Mouse (Mus musculus) stomach, embryonic 14.5 days (tissue): Measurements from ENCODE around the gene Scn3b. TPM values are rescaled to one million over a fixed set of nuclear protein-coding genes. Genes with fewer than 3 reads are reported as not detected.

Experiments
- ATAC-seq: fragments of 200-750 bp; cut with Nextera tagmentation; 2 replicates; pipeline ENCODE4 v1.8.0; 2017; ENCODE audit warnings: low read depth, moderate TSS enrichment; ENCODE audit not compliant: insufficient number of reproducible peaks, insufficient read depth, low FRiP score
- H3K27ac ChIP-seq: fragments of 300-500 bp; sonication (generic); 2 replicates; pipeline ENCODE4 v1.5.1; 2014; ENCODE audit warnings: mild to moderate bottlenecking, low read length, moderate library complexity, mixed read lengths
- H3K27me3 ChIP-seq: fragments of 300-500 bp; sonication (generic); 2 replicates; pipeline ENCODE4 v1.6.1; 2014; ENCODE audit warnings: low read length, control low read depth, mixed read lengths; ENCODE audit not compliant: control insufficient read depth, insufficient read depth
- H3K36me3 ChIP-seq: fragments of 300-500 bp; sonication (generic); 2 replicates; pipeline ENCODE4 v1.6.1; 2014; ENCODE audit warnings: mild to moderate bottlenecking, control low read depth, low read length, moderate library complexity, mixed read lengths; ENCODE audit not compliant: control insufficient read depth, insufficient read depth
- H3K4me1 ChIP-seq: fragments of 300-500 bp; sonication (generic); 2 replicates; pipeline ENCODE4 v1.6.1; 2014; ENCODE audit warnings: low read length, control low read depth, mixed read lengths; ENCODE audit not compliant: control insufficient read depth, insufficient read depth
- H3K4me2 ChIP-seq: fragments of 300-500 bp; sonication (generic); replicated peaks from 2 replicates; pipeline ENCODE4 v1.6.1; 2014; ENCODE audit warnings: low read depth, low read length, control low read depth
- H3K4me3 ChIP-seq: fragments of 300-500 bp; sonication (generic); 2 replicates; pipeline ENCODE4 v1.5.1; 2014; ENCODE audit warnings: low read depth, low read length, control low read depth
- H3K9ac ChIP-seq: fragments of 300-500 bp; sonication (generic); replicated peaks from 2 replicates; pipeline ENCODE4 v1.6.1; 2014; ENCODE audit warnings: low read depth, mild to moderate bottlenecking, control low read depth, low read length, moderate library complexity, mixed read lengths
- H3K9me3 ChIP-seq: fragments of 300-500 bp; sonication (generic); 2 replicates; pipeline ENCODE4 v1.6.1; 2016; ENCODE audit warnings: low read depth, low read length, control low read depth; ENCODE audit not compliant: control insufficient read depth
- WGBS: fragments of 180-500 bp; shearing (Covaris S2); extraction: QIAGEN DNeasy Blood & Tissue Kit; methylation state at CpG from one replicate; pipeline ENCODE4 v1.1.7; 2014; 5-methylcytosine and 5-hydroxymethylcytosine counted together
- polyA plus RNA-seq: library from polyadenylated mRNA; unstranded; fragments of >200 nt; fragmentation: Nextera tagmentation; extraction: Ambion mirVana; gene quantifications from 2 replicates; pipeline ENCODE4 v1.2.1, GENCODE M21; 2014

Gene Scn3b
- polyA plus RNA-seq, 1 experiment from 2014 or later = 7.9 TPM

GRCm38 (mm10) chr9:40339578-40339977 lies 70.6 kb downstream of the Scn3b start:
- no peak overlapping the region for H3K27ac ChIP-seq
- H3K9ac ChIP-seq = no peak overlapping the region
- no peaks in the 10 kb centered on the region for H3K4me1 ChIP-seq
- 51% methylated on average over 9 of the region's 9 CpGs for WGBS
- H3K27me3 ChIP-seq = no peaks in the 10 kb centered on the region
- H3K4me3 ChIP-seq = no peak overlapping the region
- ATAC-seq = no peak
- no peaks in the 10 kb centered on the region for H3K36me3 ChIP-seq
- H3K4me2 ChIP-seq = no peak overlapping the region
- no peaks in the 10 kb centered on the region for H3K9me3 ChIP-seq

Other genes starting within 250 kb of the Scn3b start
- gene Olfr981, start 247.8 kb upstream of the Scn3b start, polyA plus RNA-seq = not detected in 2 replicates
- not detected in 2 replicates for gene Olfr982, start 195.4 kb upstream of the Scn3b start, polyA plus RNA-seq
- gene Olfr983, start 175.6 kb upstream of the Scn3b start, polyA plus RNA-seq = not detected in 2 replicates
- gene Olfr984, start 155.0 kb upstream of the Scn3b start, polyA plus RNA-seq = not detected in 2 replicates
- gene Olfr985, start 139.0 kb upstream of the Scn3b start, polyA plus RNA-seq = not detected in 2 replicates
- not detected in 2 replicates for gene Tmem225, start 121.1 kb upstream of the Scn3b start, polyA plus RNA-seq
- not detected in 2 replicates for gene Olfr986, start 88.3 kb upstream of the Scn3b start, polyA plus RNA-seq
- 6.2 and 6.6 TPM in 2 replicates for gene Zfp202, start 76.9 kb upstream of the Scn3b start, polyA plus RNA-seq